Mouse (Mus musculus) E14TG2a.4 (cell line): ENCODE results near the gene Fuk.

ENCODE experiments used
- CTCF ChIP-seq: conservative IDR thresholded peaks from 2 replicates; pipeline ENCODE4 v1.5.1; 2014; ENCODE audit warnings: low read length
- NANOG ChIP-seq: IDR thresholded peaks from 2 replicates; pipeline ENCODE4 v1.6.1; 2014; ENCODE audit warnings: borderline replicate concordance, low read length, mixed read lengths

DNA sequence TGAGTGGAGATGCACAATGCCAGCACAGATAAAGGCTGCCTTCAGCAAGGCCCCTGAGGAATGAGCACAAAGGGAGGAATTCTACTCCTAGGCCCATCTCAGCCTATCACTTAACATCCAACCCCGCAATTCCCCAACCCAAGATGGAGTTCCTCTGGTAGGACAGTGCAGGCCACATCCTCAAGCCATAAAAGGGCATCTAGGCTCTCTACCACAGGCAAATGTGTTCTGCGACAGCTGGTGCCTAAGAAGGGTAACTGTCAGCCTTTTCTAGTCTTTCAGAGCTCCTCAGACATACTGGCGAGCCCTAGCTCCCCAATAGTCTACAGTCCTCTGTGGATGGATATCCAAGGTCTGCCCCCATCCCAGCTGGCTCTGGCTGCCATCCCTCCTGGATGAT lies 15.7 kb downstream of the Fuk start:
- TF ChIP-seq CTCF, result no peak
- no peak for TF ChIP-seq NANOG
